Mouse (Mus musculus) forebrain, postnatal 0 days (tissue): ENCODE results near the gene Vwa8. TPM values are rescaled to one million over a fixed set of nuclear protein-coding genes. Genes with fewer than 3 reads are reported as not detected.
"Not testable (repeated sequence)": the region's sequence is repeated elsewhere in the genome, so short reads cannot be mapped to it uniquely, and the experiment has no call there.

Experiments
- ATAC-seq: fragments of 200-750 bp; cut with Nextera tagmentation; 2 replicates; pipeline ENCODE4 v1.8.0; 2017; ENCODE audit warnings: mild to moderate bottlenecking, moderate library complexity
- DNase-seq: peaks from one replicate; pipeline ENCODE4 v3.0.0-alpha.2; 2015
- H3K27ac ChIP-seq: fragments of 300-500 bp; sonication (generic); 2 replicates; pipeline ENCODE4 v1.5.1; 2014; ENCODE audit warnings: low read depth, mild to moderate bottlenecking, antibody characterized with exemption, low read length, moderate library complexity, mixed read lengths
- H3K27me3 ChIP-seq: fragments of 300-500 bp; sonication (generic); 2 replicates; pipeline ENCODE4 v1.6.1; 2014; ENCODE audit warnings: mild to moderate bottlenecking, low read length, mixed read lengths; ENCODE audit not compliant: insufficient read depth
- H3K36me3 ChIP-seq: fragments of 300-500 bp; sonication (generic); 2 replicates; pipeline ENCODE4 v1.6.1; 2014; ENCODE audit warnings: mild to moderate bottlenecking, moderate library complexity; ENCODE audit not compliant: insufficient read depth
- H3K4me1 ChIP-seq: fragments of 300-500 bp; sonication (generic); 2 replicates; pipeline ENCODE4 v1.6.1; 2014; ENCODE audit warnings: antibody characterized with exemption; ENCODE audit not compliant: insufficient read depth
- H3K4me2 ChIP-seq: fragments of 300-500 bp; sonication (generic); 2 replicates; pipeline ENCODE4 v1.6.1; 2014; ENCODE audit warnings: low read depth, mild to moderate bottlenecking, moderate library complexity
- H3K4me3 ChIP-seq: fragments of 300-500 bp; sonication (generic); 2 replicates; pipeline ENCODE4 v1.5.1; 2014; ENCODE audit warnings: low read depth, low read length, mixed read lengths
- H3K9ac ChIP-seq: fragments of 300-500 bp; sonication (generic); 2 replicates; pipeline ENCODE4 v1.6.1; 2014; ENCODE audit warnings: mild to moderate bottlenecking
- H3K9me3 ChIP-seq: fragments of 300-500 bp; sonication (generic); 2 replicates; pipeline ENCODE4 v1.6.1; 2016; ENCODE audit warnings: low read length
- CTCF ChIP-seq: sonication (generic); IDR thresholded peaks from 2 replicates; pipeline ENCODE4 v1.5.1; 2016; ENCODE audit warnings: antibody characterized with exemption, control low read depth, low read depth
- WGBS: fragments of 180-500 bp; shearing (Covaris S2); extraction: QIAGEN DNeasy Blood & Tissue Kit; methylation state at CpG from one replicate; pipeline ENCODE4 v1.1.7; 2014; 5-methylcytosine and 5-hydroxymethylcytosine counted together
- polyA plus RNA-seq: library from polyadenylated mRNA; unstranded; fragments of >200 nt; fragmentation: Nextera tagmentation; extraction: Ambion mirVana; gene quantifications from 2 replicates; pipeline ENCODE4 v1.2.1, GENCODE M21; 2015
- total RNA-seq: library from RNA; depleted of rRNA; stranded (reverse); fragments of >200 nt; gene quantifications from 2 replicates; pipeline ENCODE4 v1.2.3, GENCODE M21; 2014

Gene Vwa8
- total and polyA plus RNA-seq, 2 experiments from 2014 or later: 5.1 to 13.9 TPM

DNA sequence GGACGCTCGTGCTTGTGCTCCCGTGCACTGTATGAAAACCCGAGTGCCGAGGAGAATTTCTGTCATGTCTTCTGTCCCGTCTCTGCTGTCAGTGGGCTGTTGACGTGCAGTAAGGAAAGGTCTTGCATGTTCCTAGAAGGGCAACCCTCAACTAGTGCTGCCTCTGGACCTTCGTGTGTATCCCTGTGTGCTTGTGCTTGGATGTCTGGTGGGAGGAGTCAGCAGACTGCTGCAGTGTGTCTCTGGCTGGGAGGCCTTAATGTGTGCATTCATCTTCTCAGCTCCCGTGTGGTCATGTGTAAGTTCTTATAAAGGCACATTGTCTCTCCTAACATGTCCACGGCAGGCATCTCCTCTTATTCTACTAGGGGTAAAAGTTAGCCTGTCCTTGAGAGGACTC lies 32.7 kb downstream of the Vwa8 start:
- no peak for TF ChIP-seq CTCF
- Histone ChIP-seq H3K4me2 (no peak overlapping the region), H3K27me3 (no peaks in the 10 kb centered on the region), H3K9ac (no peak overlapping the region), H3K27ac (no peak overlapping the region), H3K9me3 (no peaks in the 10 kb centered on the region), H3K4me1 (peaks cover 5% of the 10 kb centered on the region; the same call in 1 of the 2 replicates), H3K4me3 (no peak overlapping the region), H3K36me3 (no peaks in the 10 kb centered on the region)
- DNase-seq (no peak), ATAC-seq (no peak)
- WGBS: 51% methylated on average over 10 of the region's 10 CpGs

- Histone ChIP-seq H3K4me3 (no peak overlapping the region), H3K4me2 (no peak overlapping the region), H3K27me3 (no peaks in the 10 kb centered on the region), H3K9ac (no peak overlapping the region), H3K9me3 (no peaks in the 10 kb centered on the region), H3K4me1 (peaks cover 5% of the 10 kb centered on the region; the same call in 1 of the 2 replicates), H3K36me3 (no peaks in the 10 kb centered on the region), H3K27ac (no peak overlapping the region)
- DNase-seq: no peak
- 48% methylated on average over 7 of the region's 7 CpGs for WGBS
- no peak for TF ChIP-seq CTCF
- peak; percentile 50; the same call in 1 of the 2 replicates for ATAC-seq
Measured at GRCm38 (mm10) chr14:78885915-78886534, 37.2 kb downstream of the Vwa8 start.

DNA sequence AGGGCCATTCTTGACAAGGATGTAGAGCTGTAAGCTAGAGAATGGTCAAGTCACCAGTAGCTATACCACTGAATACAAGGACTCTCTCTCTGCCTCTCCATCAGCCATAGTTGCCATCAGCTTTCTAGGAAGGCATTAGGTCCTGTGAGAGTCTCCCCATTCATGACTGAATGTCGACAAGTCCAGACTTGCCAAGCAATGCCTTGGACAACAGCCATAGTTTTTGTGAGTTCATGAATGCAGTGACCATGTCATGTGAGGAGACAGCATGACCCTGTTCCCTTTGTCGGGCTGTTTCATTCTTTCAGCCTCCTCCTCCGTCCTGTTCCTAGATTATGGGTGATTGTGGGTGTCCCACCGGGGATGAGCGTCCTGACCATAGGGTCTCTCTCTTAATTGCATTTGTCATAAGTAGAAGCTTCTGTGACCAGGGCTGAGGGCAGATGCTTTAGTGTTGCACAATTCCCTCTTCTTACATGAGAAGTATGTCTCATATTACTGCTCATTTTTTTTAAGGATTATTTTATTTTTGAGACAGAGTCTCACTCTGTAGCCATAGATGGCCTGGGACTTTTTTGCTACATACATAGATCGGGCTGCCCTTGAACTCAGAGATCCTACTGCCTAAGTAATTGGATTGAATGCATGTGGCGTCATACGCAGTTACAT lies 37.8 kb downstream of the Vwa8 start:
- Histone ChIP-seq H3K9me3 (no peaks in the 10 kb centered on the region), H3K9ac (no peak overlapping the region), H3K4me1 (peaks cover 5% of the 10 kb centered on the region; the same call in 1 of the 2 replicates), H3K27me3 (no peaks in the 10 kb centered on the region), H3K27ac (no peak overlapping the region), H3K4me3 (no peak overlapping the region), H3K4me2 (no peak overlapping the region), H3K36me3 (no peaks in the 10 kb centered on the region)
- no peak for TF ChIP-seq CTCF
- DNase-seq (no peak), ATAC-seq (0 out of 2 replicates have a peak, but pooled peaks have one; percentile 12)
- 84% methylated on average over 8 of the region's 8 CpGs for WGBS

GRCm38 (mm10) chr14:78887494-78887893 lies 38.6 kb downstream of the Vwa8 start:
- H3K27me3 ChIP-seq, ATAC-seq, H3K9me3 ChIP-seq, H3K36me3 ChIP-seq, H3K27ac ChIP-seq, H3K9ac ChIP-seq, H3K4me1 ChIP-seq, H3K4me3 ChIP-seq, H3K4me2 ChIP-seq, DNase-seq: not testable (repeated sequence)
- WGBS: 96% methylated on average over 14 of the region's 18 CpGs

DNA sequence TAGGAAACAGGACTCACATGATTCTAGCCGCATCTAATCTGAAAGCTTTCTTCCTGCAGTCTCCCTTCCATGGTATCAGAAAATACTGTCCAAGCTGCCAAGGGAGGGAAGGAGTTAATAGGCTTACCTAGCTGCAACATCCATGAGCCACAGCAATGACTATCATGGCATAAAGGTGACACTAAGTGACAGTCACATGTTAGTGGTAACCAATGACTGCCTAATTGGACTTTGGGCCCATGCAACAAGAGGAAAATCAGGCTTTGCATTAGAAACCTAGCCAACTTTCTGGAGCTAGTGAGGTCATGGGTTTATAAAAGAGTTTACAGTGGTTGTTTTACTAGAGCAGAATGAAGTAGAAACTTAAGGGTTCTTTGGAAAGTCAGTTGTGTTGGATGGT lies 46.6 kb downstream of the Vwa8 start:
- Histone ChIP-seq H3K9me3 (no peaks in the 10 kb centered on the region), H3K4me1 (no peaks in the 10 kb centered on the region), H3K4me2 (no peak overlapping the region), H3K4me3 (no peak overlapping the region), H3K27ac (no peak overlapping the region), H3K27me3 (no peaks in the 10 kb centered on the region), H3K9ac (no peak overlapping the region), H3K36me3 (no peaks in the 10 kb centered on the region)
- 91% methylated on average over 1 of the region's 1 CpGs for WGBS
- ATAC-seq (no peak), DNase-seq (no peak)
- TF ChIP-seq CTCF: no peak

DNA sequence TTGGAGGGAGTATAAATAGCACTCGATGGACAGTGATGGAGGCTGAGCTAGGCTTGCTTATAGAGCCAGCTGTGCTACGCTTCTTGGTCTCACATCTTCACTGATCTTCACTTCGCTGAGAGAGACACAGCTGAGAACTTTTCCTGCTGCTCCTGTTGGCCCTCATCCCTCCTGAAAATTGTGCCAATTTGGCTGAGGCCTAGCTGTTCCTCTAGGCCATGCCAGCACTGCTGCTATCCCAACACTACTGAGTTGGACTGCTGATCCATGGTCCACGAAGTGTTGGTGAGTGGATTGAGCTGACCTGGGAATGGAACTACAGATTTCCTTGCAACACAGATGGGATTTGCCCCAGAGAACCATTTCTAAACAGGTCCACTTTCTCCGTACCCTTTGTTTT lies 47.4 kb downstream of the Vwa8 start:
- Histone ChIP-seq H3K4me1 (no peaks in the 10 kb centered on the region), H3K27me3 (no peaks in the 10 kb centered on the region), H3K27ac (no peak overlapping the region), H3K4me3 (no peak overlapping the region), H3K9ac (no peak overlapping the region), H3K36me3 (no peaks in the 10 kb centered on the region), H3K4me2 (no peak overlapping the region), H3K9me3 (no peaks in the 10 kb centered on the region)
- WGBS: 71% methylated on average over 5 of the region's 5 CpGs
- ATAC-seq (peak; percentile 38), DNase-seq (peak; percentile 38)
- TF ChIP-seq CTCF: no peak

GRCm38 (mm10) chr14:78900770-78901169 lies 51.9 kb downstream of the Vwa8 start:
- no peak for TF ChIP-seq CTCF
- Histone ChIP-seq H3K36me3 (no peaks in the 10 kb centered on the region), H3K4me2 (no peak overlapping the region), H3K4me1 (no peaks in the 10 kb centered on the region), H3K4me3 (no peak overlapping the region), H3K27me3 (no peaks in the 10 kb centered on the region), H3K27ac (no peak overlapping the region), H3K9ac (no peak overlapping the region), H3K9me3 (no peaks in the 10 kb centered on the region)
- DNase-seq (peak; percentile 57), ATAC-seq (peak; percentile 93)
- WGBS: 29% methylated on average over 2 of the region's 2 CpGs
